Mouse (Mus musculus) liver, embryonic 13.5 days (tissue): ENCODE measurements around the gene Fam227a. TPM values are rescaled to one million over a fixed set of nuclear protein-coding genes. Genes with fewer than 3 reads are reported as not detected.

ENCODE experiments used
- ATAC-seq: fragments of 200-750 bp; cut with Nextera tagmentation; 2 replicates; pipeline ENCODE4 v1.8.0; 2017; ENCODE audit warnings: low read depth, mild to moderate bottlenecking, moderate number of reproducible peaks, moderate library complexity
- DNase-seq: peaks from one replicate; pipeline ENCODE4 v3.0.0; 2022
- H3K27ac ChIP-seq: fragments of 300-500 bp; sonication (generic); 2 replicates; pipeline ENCODE4 v1.5.1; 2015; ENCODE audit warnings: moderate library complexity, mild to moderate bottlenecking, inconsistent platforms
- H3K27me3 ChIP-seq: fragments of 300-500 bp; sonication (generic); 2 replicates; pipeline ENCODE4 v1.6.1; 2015; ENCODE audit warnings: mild to moderate bottlenecking, inconsistent platforms
- H3K36me3 ChIP-seq: fragments of 300-500 bp; sonication (generic); 2 replicates; pipeline ENCODE4 v1.6.1; 2015; ENCODE audit warnings: mild to moderate bottlenecking, inconsistent platforms
- H3K4me1 ChIP-seq: fragments of 300-500 bp; sonication (generic); replicated peaks from 2 replicates; pipeline ENCODE4 v1.6.1; 2015; ENCODE audit warnings: inconsistent platforms
- H3K4me2 ChIP-seq: fragments of 300-500 bp; sonication (generic); 2 replicates; pipeline ENCODE4 v1.6.1; 2015; ENCODE audit warnings: inconsistent platforms, mild to moderate bottlenecking, moderate library complexity
- H3K4me3 ChIP-seq: fragments of 300-500 bp; sonication (generic); replicated peaks from 2 replicates; pipeline ENCODE4 v1.5.1; 2015; ENCODE audit warnings: mild to moderate bottlenecking, inconsistent platforms
- H3K9ac ChIP-seq: fragments of 300-500 bp; sonication (generic); 2 replicates; pipeline ENCODE4 v1.6.1; 2015; ENCODE audit warnings: mild to moderate bottlenecking, inconsistent platforms
- H3K9me3 ChIP-seq: fragments of 300-500 bp; sonication (generic); replicated peaks from 2 replicates; pipeline ENCODE4 v1.6.1; 2016; ENCODE audit warnings: inconsistent platforms
- WGBS: fragments of 180-500 bp; shearing (Covaris S2); methylation state at CpG from one replicate; pipeline ENCODE4 v1.1.7; 2015; ENCODE audit not compliant: insufficient replicate concordance; 5-methylcytosine and 5-hydroxymethylcytosine counted together
- polyA plus RNA-seq: library from polyadenylated mRNA; unstranded; fragments of >200 nt; fragmentation: Nextera tagmentation; extraction: Ambion mirVana; gene quantifications from 2 replicates; pipeline ENCODE4 v1.2.1, GENCODE M21; 2015

Gene Fam227a
- polyA plus RNA-seq, 1 experiment from 2014 or later, result 0.39 TPM

DNA sequence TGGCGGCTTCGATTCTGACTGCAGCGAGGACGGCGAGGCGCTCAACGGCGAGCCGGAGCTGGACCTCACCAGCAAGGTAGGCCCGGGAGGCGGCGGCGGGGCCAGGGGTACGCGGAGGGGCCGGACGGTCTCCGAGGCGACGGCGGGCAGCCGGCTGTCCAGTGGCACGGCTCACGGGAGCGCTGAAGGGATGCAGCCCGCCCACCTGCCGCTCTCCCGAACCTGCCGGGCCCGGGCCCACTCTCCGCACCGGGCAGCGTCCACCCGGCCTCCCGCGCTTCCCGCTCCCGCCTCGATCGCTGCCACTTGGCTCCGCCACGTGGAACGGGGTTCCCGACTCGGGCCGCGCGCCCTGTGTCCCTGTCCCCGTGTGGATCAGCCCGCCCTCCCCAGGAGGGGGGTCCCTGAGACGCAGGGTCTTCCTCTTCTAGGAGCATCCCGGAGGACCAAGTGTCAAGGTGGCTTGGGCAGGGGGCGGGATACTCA, 32.3 kb upstream of the Fam227a start:
- Histone ChIP-seq H3K36me3 (peaks cover 7% of the 10 kb centered on the region), H3K4me2 (peak overlapping the region; percentile 97), H3K9ac (peak overlapping the region; percentile 99), H3K4me1 (peaks cover 74% of the 10 kb centered on the region), H3K27me3 (no peaks in the 10 kb centered on the region), H3K9me3 (no peaks in the 10 kb centered on the region), H3K4me3 (peak overlapping the region; percentile 95), H3K27ac (peak overlapping the region; percentile 95)
- DNase-seq (peak; percentile 38), ATAC-seq (no peak)
- under 1% methylated on average over 53 of the region's 53 CpGs for WGBS

DNA sequence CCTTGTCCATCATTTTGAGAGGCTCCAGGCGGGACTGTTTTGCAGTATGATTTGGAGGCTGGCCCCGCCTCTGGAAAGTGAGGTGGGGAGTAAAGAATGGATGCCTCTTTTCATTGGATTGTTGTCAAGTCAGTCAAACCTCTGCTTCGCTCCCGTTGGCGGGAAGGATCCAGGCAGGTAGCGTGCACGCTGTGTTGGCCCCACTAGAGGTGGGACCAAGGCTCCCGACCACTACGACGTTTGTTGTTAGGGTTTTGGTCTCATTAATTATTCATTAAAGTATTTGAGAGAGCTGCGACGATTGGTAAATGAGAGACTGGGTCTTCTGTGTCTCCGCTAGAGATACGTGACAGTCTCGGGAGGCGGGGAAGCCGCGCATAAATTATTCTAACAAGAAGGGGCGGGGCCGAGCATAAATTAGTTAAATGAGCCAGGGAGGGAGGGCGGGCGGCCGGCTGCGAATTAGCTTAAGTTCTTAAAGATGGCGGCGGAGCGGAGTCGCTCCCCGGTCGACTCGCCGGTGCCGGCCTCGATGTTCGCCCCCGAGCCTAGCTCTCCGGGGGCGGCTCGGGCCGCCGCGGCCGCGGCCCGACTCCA, 31.8 kb upstream of the Fam227a start, which contains the start of gene Gtpbp1:
TSS of gene Gtpbp1 (plus strand) at position 420 of the 597 bp plus-strand sequence.
- peaks cover 74% of the 10 kb centered on the region for H3K4me1 ChIP-seq
- peak within 1 kb of the TSS; percentile 95 for H3K27ac ChIP-seq
- ATAC-seq (peak; percentile 87), DNase-seq (peak; percentile 98)
- no peaks in the 10 kb centered on the region for H3K27me3 ChIP-seq
- H3K36me3 ChIP-seq, result peaks cover 3% of the 10 kb centered on the region; the same call in 1 of the 2 replicates
- H3K4me2 ChIP-seq, result peak within 1 kb of the TSS; percentile 97
- WGBS, result under 1% methylated on average over 45 of the region's 45 CpGs
- H3K4me3 ChIP-seq, result peak within 1 kb of the TSS; percentile 95
- H3K9ac ChIP-seq, result peak within 1 kb of the TSS; percentile 99
- H3K9me3 ChIP-seq, result no peaks in the 10 kb centered on the region

DNA sequence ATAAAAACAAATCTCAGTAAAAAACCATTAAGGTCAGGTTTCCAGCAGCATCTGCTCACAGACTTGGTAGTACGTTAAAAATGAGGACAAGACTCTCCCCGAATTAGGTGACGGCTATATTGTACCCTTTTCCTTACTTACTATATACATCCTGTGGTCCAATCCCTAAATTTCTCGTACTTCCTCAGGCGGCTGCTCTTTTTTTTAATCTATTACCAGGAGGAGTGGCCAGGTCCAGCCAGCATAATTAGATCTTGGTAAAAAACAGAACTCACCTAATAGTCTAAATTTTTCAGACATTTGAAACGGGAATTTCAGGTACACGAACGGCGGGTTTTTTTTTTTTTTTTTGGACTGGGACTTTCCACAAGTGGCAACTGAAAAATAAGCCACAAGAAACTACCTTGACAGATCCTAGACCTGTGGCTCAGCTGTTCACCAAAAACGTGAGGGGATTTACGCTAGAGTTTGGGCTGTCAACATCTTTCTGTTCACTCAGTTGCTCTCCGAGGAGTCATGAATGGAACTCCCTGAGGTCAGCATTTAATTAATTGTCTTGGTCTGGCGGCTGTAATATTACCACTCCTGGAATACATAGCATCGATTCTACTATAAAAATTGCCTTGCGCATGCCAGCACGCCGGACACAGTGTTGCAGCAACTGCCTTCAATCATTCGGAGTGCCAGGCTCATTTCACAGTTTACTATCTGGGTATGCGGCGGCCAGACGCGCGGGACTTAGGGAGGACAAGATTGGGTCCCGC, 31.1 kb upstream of the Fam227a start:
- DNase-seq (no peak), ATAC-seq (no peak)
- Histone ChIP-seq H3K9me3 (no peaks in the 10 kb centered on the region), H3K4me3 (peak overlapping the region; percentile 57), H3K36me3 (no peaks in the 10 kb centered on the region; the same call in 1 of the 2 replicates), H3K9ac (peak overlapping the region; percentile 75), H3K4me2 (peak overlapping the region; percentile 82), H3K27ac (peak overlapping the region; percentile 95), H3K27me3 (no peaks in the 10 kb centered on the region), H3K4me1 (peaks cover 74% of the 10 kb centered on the region)
- 14% methylated on average over 24 of the region's 24 CpGs for WGBS

DNA sequence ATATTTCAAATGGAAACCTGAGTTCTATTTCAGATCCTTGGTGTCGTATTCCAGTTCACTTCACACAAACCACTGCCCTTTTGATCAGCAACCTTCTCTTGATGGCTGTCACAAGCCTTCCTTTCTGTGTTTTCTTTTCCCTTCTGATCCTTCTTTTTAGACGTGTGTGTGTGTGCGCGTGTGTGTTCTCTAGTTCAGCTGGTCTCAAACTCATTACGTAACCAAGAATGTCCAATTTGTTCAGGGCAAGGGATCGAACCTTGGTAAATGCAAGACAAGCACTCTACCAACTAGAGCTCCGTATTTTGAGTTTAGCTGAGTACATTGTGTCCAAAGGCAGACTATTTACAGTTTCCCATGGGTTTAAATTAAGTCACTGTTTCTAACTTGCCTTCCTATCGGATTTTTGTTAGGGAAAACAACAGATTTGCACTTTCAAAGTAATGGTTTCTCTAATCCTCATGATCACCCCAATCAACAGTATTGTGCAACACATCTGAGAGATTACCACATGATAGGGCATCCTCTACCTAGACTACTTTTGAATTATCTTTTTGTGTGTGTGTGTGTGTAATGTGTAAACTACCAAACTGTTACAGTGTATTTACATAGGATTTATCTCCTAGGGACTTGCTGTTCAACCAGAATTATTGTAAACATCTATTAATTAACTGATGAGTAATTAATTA, 29.7 kb upstream of the Fam227a start:
- H3K36me3 ChIP-seq, result no peaks in the 10 kb centered on the region; the same call in 1 of the 2 replicates
- peak overlapping the region; percentile 91 for H3K4me3 ChIP-seq
- H3K9ac ChIP-seq, result peak overlapping the region; percentile 99
- peaks cover 74% of the 10 kb centered on the region for H3K4me1 ChIP-seq
- H3K27ac ChIP-seq, result peak overlapping the region; percentile 97
- WGBS, result 5% methylated on average over 8 of the region's 8 CpGs
- H3K4me2 ChIP-seq, result peak overlapping the region; percentile 87
- no peaks in the 10 kb centered on the region for H3K9me3 ChIP-seq
- DNase-seq (no peak), ATAC-seq (no peak)
- H3K27me3 ChIP-seq, result no peaks in the 10 kb centered on the region

DNA sequence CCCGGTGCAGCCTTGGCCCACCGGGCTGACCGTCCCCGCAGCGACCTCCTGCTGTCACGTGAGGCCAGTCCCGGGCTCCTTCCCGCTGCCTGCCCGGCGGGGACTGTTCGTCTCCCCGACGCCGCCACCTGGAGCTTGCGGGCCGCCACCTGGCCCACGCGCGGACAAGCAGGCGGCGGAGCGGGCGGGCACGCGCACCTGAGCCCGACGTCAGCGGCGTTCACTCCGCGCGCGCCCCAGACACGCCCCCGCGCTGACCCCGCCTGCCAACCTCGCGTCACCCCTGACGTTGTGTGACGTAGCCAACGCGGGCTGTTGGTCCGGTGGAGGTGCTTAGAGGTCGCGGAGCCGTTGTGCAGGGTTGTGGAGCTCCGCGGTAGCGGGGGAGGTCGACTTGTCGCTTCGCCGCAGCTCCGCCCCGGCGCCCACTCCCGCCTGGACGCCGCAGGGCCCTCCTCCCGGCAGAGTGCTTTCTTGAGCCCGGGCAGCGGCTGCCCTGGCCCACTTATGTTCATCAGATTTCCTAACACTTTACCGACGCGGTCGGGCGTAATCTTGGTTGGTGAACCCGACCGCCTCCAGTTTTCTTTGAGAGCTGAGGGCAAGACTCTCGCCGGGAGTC, 29.0 kb upstream of the Fam227a start, which contains the start of gene Josd1:
TSS of gene Josd1 (minus strand) at position 274 of the 622 bp plus-strand sequence.
- no peaks in the 10 kb centered on the region for H3K9me3 ChIP-seq
- peak within 1 kb of the TSS; percentile 87 for H3K4me2 ChIP-seq
- H3K27ac ChIP-seq, result peak within 1 kb of the TSS; percentile 97
- H3K4me1 ChIP-seq, result peaks cover 74% of the 10 kb centered on the region
- no peaks in the 10 kb centered on the region for H3K27me3 ChIP-seq
- under 1% methylated on average over 72 of the region's 72 CpGs for WGBS
- peak within 1 kb of the TSS; percentile 91 for H3K4me3 ChIP-seq
- H3K9ac ChIP-seq, result peak within 1 kb of the TSS; percentile 99
- ATAC-seq (peak; percentile 70), DNase-seq (peak; percentile 96)
- H3K36me3 ChIP-seq, result no peaks in the 10 kb centered on the region; the same call in 1 of the 2 replicates

DNA sequence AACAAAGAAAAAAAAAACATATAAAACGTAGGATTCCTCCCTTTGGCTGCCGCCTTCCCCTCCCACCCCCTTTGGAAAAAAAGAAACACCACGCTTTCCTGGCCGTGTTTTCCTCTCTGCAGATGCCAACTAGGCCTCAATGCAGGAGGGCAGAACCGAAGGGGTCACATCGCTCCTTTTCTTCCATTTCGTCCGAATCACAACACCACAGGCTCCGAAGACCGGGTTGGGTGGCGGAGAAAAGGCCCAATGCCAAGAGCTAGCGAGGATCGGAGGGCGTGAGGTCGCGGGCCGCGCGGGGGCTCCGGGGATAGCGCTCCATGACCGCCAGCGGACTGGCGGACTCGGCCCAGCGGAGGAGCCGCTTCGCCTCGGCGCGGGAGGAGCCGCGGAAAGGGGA, 28.4 kb upstream of the Fam227a start:
- Histone ChIP-seq H3K4me1 (peaks cover 74% of the 10 kb centered on the region), H3K27me3 (no peaks in the 10 kb centered on the region), H3K4me3 (peak overlapping the region; percentile 91), H3K9ac (peak overlapping the region; percentile 99), H3K36me3 (no peaks in the 10 kb centered on the region), H3K27ac (peak overlapping the region; percentile 97), H3K9me3 (no peaks in the 10 kb centered on the region), H3K4me2 (peak overlapping the region; percentile 87)
- ATAC-seq (no peak), DNase-seq (no peak)
- WGBS, result under 1% methylated on average over 27 of the region's 33 CpGs

DNA sequence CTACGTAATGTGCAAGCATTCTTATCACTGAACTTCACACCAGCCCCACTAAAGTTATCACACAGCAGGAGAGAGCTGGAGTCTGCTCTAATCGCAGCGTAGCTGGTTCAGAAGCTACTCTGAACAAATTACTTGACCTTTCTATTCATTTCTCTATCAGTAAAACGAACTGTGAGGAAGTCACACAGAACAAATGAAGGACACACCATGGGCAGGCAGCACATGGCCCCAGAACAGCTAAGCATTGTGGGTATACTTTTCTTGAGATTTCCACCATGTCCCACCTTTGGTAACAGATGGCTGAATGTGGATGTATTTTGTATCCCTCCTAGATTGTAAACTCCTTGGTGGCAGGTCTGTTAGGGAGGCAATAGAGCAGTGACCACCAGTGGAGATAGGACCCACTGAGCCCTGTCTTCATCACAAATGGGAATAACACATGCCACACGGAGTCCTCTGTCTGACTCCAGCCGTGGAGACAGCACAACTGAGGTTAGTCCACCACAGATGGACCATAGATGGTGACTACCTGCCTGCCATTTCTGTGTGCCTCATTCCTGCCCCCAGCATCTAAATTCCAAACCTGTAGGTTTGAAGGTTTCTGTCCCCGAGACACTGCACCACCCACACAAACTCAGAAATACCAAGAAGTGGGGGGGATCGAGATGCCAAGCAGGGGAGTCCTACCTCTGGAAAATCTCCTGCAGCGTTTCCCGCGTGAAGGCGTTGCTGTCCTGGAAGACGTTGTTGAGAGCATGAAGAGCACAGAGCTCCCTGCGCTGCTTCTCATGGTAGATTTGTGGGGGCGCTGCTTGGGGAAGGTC, 27.5 kb upstream of the Fam227a start:
- peak; percentile 12 for ATAC-seq
- no peaks in the 10 kb centered on the region for H3K27me3 ChIP-seq
- H3K9me3 ChIP-seq, result no peaks in the 10 kb centered on the region
- H3K27ac ChIP-seq, result peak overlapping the region; percentile 97
- DNase-seq, result peak; percentile 57
- peak overlapping the region; percentile 87 for H3K4me2 ChIP-seq
- H3K36me3 ChIP-seq, result 0 out of 2 replicates have a peak, but pooled peaks cover 4% of the 10 kb centered on the region
- peak overlapping the region; percentile 99 for H3K9ac ChIP-seq
- 3% methylated on average over 15 of the region's 15 CpGs for WGBS
- H3K4me1 ChIP-seq, result peaks cover 74% of the 10 kb centered on the region
- peak overlapping the region; percentile 91 for H3K4me3 ChIP-seq

DNA sequence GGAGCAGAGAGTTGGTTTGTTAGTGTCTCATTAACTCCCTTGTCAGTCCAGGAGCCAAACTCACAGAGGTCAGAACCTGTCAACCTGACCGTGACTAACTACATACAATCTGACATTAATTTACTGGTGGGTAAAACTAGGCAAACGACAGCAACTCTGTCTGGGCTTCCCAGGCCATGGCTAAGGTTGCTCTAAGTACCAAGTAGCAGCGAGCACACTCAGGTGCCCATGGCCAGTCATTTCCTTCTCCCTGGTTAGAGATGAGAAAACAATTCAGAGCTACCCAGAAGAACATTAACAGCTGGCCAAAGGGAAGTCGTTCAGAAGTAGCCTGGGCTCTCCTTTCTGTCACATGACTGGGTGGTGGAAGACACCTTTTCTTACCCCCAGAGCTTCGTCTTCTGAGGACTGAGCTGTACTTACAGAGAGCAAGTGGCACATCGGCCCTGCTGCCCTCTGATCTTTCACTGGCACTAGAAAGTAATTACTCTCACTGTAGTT, 26.4 kb upstream of the Fam227a start:
- peaks cover 12% of the 10 kb centered on the region for H3K36me3 ChIP-seq
- peak overlapping the region; percentile 87 for H3K4me2 ChIP-seq
- peak overlapping the region; percentile 97 for H3K27ac ChIP-seq
- H3K27me3 ChIP-seq, result no peaks in the 10 kb centered on the region
- peak overlapping the region; percentile 99 for H3K9ac ChIP-seq
- DNase-seq, result no peak
- peak overlapping the region; percentile 91 for H3K4me3 ChIP-seq
- peaks cover 84% of the 10 kb centered on the region for H3K4me1 ChIP-seq
- WGBS, result 24% methylated on average over 6 of the region's 6 CpGs
- ATAC-seq, result no peak
- H3K9me3 ChIP-seq, result no peaks in the 10 kb centered on the region

DNA sequence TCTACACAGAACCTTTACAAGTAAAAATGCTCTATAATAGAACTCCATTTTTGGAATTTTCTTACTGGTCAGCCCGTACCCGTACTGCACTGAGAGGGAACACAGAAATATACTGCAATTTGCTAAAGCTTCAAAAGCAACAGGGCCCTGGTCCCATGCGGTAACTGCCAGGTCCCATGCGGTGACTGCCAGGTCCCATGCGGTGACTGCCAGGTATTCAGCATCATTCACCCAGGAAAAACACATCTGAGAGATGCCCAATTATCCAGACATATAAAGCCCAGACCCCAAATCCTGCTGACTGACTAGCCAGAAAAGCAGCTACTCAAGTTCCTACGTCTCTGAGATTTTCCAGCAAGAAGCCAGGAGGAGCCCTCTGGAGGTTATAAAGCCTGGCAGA, 25.9 kb upstream of the Fam227a start:
- peaks cover 15% of the 10 kb centered on the region for H3K36me3 ChIP-seq
- H3K27ac ChIP-seq, result peak overlapping the region; percentile 97
- peaks cover 82% of the 10 kb centered on the region for H3K4me1 ChIP-seq
- DNase-seq (no peak), ATAC-seq (no peak)
- peak overlapping the region; percentile 99 for H3K9ac ChIP-seq
- peak overlapping the region; percentile 91 for H3K4me3 ChIP-seq
- no peaks in the 10 kb centered on the region for H3K27me3 ChIP-seq
- no peaks in the 10 kb centered on the region for H3K9me3 ChIP-seq
- 88% methylated on average over 6 of the region's 6 CpGs for WGBS
- peak overlapping the region; percentile 87 for H3K4me2 ChIP-seq
